Mouse (Mus musculus) layer of hippocampus, postnatal 25 days (tissue): ENCODE data around the gene Lhfpl2. TPM values are rescaled to one million over a fixed set of nuclear protein-coding genes. Genes with fewer than 3 reads are reported as not detected.
A peak's percentile ranks its signal among the peaks of the same experiment; 100 is the strongest.

ENCODE experiments used
- DNase-seq, 2 experiments: peaks; one replicate each; pipeline ENCODE4 v3.0.0; 2022; ENCODE audit warnings: mixed read lengths in 2 of 2, low spot score in 1 of 2; ENCODE audit errors: extremely low spot score in 1 of 2
- total RNA-seq, 2 experiments: library from RNA; stranded (reverse); gene quantifications; 2 replicates each; pipeline ENCODE4 v1.2.3; 2021

Lhfpl2 gene
- total RNA-seq, 2 experiments from 2014 or later = 32.1 to 39.8 TPM

DNA sequence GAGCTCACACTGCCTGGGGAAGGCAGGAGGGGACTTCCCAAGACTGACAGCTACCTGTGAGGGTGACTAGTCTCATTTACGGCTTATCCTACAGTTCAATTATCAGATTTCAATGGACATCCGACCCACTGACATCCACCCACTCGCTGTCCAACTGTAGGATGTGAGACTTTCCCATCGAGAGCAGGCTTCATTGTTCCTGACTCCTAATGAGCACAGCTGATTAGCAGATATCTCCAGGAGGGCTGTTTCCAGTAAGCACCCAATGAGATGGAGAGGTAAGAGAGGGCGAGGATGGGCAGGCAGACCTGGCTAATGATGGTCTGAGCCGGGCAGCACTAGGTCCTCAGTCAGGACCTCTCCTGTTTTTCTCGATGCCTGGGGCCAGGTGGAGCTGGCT lies 77.0 kb downstream of the Lhfpl2 start:
- no peak for DNase-seq

DNA sequence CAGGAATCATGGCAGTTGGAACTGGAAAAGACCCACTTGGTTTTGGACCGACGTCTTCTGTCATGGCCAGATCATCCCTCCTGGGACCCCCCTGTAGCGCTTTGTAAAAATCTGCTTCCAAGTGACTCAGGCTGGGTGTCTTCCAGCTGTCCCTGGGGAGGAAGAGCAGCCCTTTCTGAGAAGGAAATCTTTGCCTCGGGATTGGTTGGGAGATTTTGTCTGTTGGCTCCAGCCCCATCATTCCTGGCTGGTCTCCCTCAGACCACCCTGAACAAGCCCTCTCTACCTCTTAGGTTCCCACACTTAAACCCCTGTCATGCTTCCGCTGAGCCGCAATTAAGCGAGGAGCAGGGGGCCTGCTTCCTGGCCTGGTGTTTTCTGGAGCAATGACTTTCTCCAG lies 77.6 kb downstream of the Lhfpl2 start:
- no peak for DNase-seq

DNA sequence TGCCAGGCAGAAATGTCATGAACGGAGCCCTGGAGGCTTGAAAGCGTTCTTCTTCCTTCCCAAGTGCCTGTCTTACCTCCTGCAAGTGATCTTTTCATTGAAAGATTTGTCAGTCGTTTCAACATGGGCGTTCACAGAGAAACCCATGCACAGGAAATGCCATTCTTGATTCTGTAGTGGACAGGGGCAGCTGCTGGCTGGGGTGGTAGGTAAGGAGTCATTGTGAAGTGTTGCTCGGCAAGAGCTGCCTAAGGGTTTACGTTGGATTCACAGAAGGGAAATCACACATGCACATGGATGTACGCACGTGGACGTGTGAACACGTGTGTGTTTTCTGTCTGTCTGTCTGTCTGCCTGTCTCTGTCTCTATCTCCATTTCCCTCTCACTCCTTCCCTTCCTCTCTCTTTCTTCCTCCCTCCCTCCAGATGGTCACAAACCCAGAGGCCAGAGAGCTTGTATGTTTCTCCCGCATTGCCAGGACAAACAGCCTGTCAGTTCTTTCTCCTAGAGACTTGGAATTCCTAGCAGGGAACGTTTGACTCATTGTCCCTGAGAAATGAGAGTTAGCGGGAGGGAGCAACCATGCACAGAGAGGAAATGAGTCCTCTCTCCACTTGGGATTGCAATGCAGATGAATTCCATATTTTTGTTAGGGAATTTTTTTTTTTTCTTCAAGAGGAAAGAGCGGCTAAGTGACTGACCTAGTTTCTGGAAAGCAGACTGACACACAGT lies 82.3 kb downstream of the Lhfpl2 start:
- no peak for DNase-seq

DNA sequence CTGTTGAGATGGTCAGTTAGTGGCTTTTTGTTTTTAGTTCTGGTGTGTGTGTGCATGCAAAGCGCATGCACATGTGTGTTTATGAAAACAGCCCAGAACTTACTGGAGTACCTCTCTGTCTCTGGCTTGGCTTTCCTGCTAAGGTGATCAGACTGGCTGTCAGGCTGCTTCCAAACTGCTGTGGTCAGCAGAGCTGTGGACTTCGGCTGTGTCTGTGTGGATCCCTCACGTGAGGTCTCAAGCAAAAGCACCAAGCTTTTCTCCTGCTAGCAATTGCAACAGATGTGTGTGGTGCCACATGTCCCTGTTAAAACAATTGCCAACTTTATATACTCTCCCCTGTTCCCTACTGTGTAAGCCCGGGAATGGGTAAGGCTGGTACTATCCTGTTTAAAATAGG lies 82.8 kb downstream of the Lhfpl2 start:
- DNase-seq = no peak

DNA sequence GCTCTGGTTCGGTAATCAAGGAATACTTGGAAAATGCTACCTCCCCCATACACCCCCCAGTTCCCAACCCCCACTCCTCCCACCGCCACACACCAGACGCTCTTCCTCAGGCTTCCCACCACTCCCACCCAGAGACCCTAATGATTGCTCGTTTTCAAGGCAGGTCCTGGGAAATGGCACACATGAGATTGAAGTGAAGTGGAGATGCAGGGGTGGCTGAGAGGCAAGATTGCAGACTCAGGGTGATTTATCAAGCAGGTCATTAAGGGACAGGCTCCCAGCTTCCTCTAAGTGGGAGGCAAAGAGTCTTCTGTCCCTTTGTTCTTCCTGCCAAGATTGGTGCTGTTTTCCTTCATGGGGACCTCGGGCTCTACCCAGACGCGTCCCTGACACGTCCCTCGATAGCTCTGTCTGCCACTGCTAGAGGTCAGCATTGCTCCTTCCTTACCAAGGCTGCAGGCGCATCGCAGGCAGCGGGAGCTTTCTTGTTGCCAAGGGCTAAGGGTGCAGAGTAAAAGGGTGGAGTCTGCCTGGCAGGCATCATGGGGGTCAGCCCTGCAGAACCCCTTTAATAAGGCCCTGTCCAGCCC lies 85.6 kb downstream of the Lhfpl2 start:
- DNase-seq = no peak

DNA sequence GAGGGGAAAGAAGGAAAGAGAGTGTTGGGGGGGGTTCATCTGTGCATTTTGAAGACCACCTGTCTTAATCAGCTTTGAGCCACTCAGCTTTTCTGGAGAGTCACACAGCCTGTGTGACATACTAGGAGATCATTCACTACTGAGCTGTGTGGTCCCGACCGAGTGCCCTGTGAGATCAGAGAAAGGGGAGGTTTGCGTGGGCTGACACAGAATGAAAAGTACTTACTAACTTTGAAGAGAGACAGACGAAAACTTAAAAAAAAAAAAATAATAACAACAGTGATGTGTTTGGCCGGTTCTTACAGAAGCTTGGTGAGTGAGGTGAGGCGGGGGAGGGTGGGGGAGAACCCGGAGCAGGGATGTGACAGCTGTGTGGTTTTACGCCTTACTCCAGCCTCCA lies 86.9 kb downstream of the Lhfpl2 start:
- DNase-seq = no peak

DNA sequence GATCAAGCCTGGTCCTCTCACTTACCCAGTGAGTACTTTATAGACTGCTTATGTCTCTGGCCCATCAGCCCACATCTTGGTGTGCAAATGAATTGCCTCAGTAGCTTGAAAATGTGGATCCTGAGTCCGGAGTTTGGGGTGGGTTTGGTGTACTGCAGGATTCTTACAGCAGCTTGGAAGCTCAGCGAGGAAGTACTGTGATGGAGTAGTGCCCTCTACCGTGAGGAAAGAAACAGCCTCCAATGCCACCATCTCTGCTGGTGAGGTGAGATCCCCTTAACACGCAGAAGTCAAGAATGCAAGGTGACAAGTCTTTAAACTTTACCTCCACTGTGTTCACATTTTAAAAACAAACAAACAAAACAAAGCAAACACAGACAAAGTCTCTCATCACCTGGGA lies 89.7 kb downstream of the Lhfpl2 start:
- DNase-seq = peak; percentile 25

DNA sequence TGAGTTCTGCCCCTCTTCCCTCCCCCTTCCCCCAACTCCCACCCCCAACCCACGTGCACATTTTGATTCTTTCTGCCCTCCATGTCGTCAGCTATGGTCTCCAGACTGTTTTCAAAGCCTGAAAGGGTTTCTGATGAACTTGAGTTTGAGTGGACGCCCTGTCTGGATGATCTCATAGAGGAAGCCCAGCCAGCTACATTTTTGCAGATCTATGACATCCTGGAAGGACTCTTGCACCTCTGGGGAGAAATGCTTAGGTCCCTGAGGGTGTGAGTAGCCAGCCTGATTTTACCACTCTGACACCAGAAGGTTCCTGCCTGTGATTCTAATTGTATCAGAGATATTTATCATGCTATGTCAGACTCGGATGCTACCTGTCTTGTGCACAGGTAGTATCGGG lies 91.4 kb downstream of the Lhfpl2 start:
- DNase-seq = no peak

DNA sequence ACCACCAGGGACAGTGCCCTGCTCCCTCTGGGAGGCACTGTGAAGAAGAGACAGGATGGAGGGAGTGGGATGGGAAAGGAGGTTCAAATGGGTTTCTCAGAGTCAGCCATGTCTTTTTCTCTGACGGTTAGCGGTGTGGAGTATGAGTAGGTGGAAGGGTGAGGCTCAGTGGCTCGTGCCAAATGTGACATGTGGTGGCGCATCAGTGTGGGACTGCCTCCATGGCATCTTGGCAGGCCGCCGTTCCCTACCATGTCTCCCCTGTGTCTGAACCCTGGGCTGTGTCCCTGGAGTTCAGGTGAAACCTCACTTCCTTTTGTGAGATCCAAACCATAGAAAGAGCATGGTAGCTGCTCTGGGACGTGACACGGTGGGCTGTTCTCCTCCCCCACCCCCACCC lies 92.2 kb downstream of the Lhfpl2 start:
- DNase-seq = no peak

DNA sequence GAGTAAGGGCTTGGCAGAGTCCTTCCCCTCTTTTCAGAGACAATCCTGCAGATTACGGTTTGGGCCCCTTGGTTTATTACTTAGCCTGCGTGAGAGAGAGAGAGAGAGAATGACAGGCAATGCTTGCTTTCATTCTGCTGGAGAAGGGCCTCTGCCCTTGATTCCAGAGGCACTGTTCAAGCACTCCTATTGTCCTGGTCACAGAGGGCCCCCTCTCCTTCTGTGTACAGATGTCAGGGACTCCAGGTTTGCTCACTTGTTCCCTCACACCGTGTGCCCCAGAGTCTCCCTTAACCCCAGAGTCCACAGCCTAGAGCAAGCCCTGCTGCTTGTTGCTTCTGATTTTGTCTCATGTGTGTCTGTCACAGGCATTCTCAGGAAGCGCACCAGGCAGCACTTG lies 93.7 kb downstream of the Lhfpl2 start:
- DNase-seq = no peak

DNA sequence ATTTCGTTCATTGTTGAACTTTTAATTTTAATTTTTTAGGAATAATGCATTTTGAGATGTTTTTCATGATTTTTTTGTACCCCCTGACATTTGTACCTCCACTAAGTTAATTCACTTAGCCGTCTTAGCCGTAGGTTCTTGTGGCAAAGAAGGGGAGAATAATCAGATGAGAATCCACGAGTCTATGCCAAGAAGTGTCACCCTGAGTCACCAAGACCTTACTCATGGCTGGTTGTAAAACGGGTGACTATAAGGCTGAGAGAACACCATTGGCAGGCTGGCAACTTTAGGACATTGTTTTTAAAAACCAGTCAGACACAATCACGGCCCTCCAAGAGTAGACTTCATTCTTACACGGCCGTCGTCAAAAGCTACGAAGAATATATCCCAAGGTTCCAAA lies 95.2 kb downstream of the Lhfpl2 start:
- no peak for DNase-seq

DNA sequence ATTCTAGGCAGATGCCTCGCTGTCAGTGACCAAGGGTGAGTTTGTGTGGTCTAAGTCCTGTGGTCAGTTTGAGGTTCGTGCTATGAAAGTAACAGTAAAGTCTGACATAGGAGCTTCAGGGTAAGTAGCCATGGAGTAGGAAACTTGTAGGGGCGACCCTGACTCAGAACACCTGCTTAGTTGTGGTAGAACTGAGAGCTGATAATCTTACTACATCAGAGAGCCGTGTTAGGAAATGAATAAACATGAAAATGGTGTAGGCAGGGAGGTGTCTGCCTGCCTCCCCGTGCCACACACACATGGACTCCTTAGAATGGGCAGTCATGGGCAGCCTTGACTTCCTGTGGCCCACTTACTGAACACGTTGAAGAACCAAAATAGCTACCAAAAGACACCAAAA lies 96.1 kb downstream of the Lhfpl2 start:
- DNase-seq = no peak

DNA sequence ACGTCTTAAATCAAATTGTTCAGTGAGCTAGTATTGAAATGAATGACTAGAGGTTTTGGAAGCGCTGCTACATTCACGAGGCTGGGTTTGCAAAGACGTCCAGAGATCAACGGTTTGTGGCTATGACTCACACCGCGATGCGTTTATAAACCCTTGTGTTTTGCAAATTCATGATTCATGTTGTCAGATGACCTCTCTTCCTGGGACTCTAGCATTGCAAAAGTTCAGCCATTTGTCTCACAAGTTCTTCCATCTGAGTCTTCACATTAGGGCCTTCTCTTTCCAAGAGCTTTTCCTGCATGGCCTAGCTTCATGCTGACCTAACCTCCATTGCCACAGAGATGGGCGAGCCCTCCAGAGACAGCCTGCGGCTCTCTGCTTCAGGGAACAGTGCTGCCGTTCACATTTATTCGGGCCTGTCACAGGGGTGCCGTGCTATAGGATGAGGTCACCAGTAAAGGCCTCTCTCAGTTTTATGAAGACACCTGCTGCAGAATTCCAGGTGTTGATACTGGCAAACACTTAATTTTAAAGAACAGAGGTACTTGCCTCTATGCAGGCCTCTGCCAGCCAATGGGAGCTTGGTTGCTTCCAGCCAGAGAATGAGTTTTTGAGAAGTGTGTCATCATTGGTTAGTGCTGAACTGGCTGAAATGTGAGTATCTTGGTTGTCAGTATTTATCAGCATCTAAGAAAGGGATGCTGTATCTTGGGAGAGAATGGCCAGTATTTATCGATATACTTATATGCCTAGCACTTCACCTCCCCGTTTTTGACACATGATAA lies 97.1 kb downstream of the Lhfpl2 start:
- DNase-seq = no peak

DNA sequence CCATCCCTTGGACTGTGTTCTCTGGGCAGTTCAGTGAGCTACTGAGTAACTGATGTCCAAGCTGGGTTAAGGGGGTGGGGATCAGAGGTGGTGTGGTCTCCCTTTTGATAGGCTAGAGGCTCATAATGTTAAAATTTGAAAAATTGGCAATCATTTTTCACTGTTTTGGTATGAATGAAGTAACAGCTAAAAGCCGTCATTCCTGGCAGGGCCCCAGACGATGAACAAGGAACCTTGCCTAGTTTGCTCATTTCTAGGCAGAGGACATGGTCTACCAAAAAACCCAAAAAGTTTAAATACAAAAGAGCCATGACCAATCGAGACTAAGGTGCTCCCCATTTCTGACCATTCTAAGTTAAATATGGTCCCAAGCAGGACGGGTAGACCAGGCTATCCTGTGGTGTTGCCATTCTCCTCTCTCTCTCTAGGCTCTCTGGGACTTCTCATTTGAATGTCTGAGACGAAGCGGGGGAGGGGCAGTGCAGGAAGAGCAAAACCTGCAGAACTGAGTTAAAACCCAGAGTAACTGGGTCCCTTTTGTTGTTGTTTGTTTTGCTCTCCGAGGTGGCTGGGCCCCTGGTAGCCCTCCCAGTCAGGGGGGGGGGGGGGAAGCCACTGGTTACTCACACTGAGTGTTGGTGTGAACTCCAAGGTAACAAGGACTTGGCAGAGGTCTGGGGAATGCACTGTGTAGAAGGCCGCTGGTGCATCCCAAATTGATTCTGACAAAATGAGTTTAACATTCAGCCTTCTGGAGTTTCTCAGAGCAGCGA lies 98.2 kb downstream of the Lhfpl2 start:
- no peak for DNase-seq

DNA sequence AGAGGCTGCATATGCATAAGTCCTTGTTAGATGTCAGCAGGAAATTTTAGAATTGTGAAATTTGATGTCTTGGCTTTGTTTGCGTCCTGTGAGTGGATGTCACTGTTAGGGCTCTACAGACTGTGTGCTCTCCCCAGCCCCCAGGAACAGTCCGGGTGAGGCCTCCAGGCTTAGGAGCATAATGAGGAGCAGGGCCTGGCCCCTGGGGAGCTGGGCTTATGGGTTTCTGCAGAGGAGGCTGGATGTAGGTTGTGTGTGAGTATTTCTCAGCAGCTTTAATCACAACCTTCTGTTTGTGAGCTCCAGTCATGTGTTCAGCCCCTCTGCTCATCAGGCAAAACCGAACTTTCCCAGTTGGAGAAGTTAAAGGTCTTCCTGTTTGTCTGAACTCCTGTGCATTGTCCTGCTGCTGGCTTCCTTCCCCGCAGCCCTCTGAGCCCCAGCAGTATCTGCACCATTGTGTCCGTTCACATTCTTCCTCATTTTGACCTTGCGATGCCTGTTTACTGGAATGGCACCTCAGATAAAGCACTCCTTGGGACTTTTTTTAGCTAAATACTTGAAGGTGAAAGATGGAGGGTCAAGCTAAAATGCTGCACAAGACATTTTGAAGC lies 101.4 kb downstream of the Lhfpl2 start:
- DNase-seq = no peak

DNA sequence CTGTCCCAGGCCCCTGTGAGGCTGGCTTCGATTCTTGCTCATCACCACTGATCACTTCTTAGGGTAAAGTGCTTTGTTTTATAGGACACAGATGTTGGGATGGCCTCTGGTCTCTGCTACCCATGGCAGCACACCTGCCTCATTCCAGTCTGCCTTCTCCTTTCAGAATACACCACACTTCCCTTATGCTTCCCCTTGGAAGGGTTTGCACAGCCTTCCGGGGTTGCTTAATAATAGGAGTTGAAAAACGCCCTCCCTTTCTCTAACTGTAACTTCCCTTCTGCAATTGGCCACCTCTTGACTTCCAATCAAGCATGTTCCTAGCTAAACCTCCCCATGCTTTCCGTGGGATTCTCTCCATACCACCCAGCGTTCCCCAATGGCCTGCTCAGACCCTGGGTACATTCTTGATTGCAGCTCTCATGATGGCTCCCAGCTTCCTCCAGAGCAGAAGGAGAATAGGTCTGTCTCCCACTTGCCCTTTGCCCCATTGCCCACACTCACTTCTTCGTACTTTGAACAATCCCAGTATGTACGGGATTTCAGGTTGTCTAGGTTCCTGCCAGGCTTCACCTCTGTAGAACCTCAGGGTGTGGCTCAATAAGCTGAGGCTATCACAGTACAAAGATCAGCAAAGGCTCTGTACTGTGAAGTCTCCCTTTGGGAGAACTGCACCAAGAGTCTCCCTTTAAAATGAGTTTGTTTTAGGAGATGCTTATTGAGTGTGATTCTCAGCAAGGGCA lies 102.1 kb downstream of the Lhfpl2 start:
- no peak for DNase-seq

DNA sequence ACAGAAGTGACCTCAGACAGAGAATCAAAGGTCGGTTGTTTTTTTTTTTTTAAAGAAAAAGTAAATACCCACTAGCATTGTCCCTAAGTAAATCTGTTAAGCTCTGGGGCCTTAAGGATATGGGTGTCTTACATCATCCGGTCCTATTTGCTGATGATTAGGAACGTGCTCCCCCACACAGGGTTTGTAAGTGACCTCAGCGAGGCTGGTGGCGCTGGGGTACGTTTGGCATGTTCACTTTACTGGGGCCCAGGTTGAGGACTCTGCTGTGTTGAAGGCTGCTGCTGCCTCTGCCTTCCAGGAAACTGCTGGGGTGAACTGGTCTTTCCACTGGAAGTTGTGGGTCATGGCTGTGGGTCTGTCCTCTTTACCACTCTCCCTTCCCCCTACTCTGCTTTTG lies 106.9 kb downstream of the Lhfpl2 start:
- no peak for DNase-seq

DNA sequence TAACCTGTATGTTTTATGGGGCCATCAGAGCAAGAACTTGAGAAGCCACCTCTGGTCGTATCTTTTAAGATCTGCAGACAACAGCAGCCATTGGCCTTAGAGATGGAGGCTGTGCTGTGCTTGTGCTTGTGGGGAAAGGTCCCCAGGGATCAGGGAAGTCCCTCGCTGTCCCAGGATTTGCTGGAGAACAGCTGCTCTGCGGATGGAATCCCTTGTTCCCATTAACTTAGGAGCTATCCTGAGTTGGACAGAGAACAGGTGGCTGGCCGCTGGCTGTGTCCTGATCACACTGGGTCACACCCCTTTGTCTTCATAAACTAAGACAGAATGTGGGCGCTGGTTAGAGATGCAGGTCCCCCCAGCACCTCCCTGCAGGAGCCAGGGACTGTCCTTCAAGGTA lies 110.7 kb downstream of the Lhfpl2 start:
- no peak for DNase-seq

DNA sequence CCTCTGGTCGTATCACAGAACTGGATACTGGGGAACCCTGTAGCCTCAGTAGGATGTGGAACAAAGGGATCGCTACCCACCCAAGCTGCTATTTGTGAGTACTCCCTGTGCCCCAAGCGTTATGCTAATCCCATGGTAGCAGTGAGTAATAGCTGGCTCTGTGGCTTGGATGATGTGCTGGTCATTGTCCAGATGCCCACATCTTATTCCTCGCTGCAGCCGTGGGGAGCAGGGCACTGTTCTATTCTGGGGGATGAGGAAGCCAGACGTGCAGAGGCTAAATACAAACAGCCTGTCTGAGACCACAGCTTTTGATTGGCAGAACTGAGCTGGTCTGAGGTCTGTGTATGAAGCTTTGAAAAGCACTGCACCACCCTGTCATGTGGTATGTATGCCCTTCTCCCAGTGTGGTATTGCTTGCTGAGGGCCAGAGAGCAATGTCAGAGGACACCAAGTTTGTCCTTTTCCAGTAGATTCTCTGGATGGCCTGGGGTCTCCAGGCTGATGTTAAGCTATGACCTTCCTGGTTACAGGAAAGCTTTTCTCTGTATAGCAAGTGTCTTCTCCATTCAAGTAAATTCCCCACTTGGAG lies 111.8 kb downstream of the Lhfpl2 start:
- no peak for DNase-seq

DNA sequence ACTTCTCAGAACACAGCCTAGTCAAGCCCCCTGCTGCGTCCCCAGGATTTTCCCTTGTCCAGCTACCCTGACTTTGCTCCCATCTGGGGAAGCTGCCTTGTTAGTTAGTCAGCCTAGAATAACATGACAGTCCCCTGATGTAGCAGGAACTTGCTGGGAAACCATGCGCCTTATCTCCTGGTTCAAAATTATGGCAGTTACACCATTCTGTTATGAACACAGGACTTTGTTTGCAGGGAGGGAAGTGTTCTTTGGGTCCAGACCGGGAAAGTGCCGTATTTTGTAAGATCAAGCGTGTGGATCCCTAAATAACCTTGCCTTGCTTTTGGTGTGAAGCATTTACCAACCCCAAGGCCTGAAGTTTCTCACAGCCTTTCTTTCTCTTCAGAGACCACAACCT lies 114.0 kb downstream of the Lhfpl2 start:
- DNase-seq = no peak
